Mouse (Mus musculus) skeletal muscle tissue, postnatal 0 days (tissue): ENCODE data around the gene Taar8a. TPM values are rescaled to one million over a fixed set of nuclear protein-coding genes. Genes with fewer than 3 reads are reported as not detected.

Experiments used
- polyA plus RNA-seq: library from polyadenylated mRNA; unstranded; fragments of >200 nt; fragmentation: Nextera tagmentation; extraction: Ambion mirVana; gene quantifications from 2 replicates; pipeline ENCODE4 v1.2.1, GENCODE M21; 2015

Taar8a gene
- polyA plus RNA-seq = not detected in 2 replicates

GRCm38 (mm10) chr10:24076200-24076599 lies at the start of gene Taar8a:
TSS of gene Taar8a (plus strand) at chr10:24076500.

GRCm38 (mm10) chr10:24026922-24027321 lies 49.4 kb upstream of the Taar8a start, which contains the start of gene Taar7d:
TSS of gene Taar7d (plus strand) at chr10:24027222.

GRCm38 (mm10) chr10:24037314-24037713 lies 39.0 kb upstream of the Taar8a start, which contains the start of gene Taar7e:
TSS of gene Taar7e (plus strand) at chr10:24037614.

GRCm38 (mm10) chr10:24049210-24049609 lies 27.1 kb upstream of the Taar8a start, which contains the start of gene Taar7f:
TSS of gene Taar7f (plus strand) at chr10:24049510.

GRCm38 (mm10) chr10:24092194-24092593 lies 15.9 kb downstream of the Taar8a start, which contains the start of gene Taar8b:
TSS of gene Taar8b (minus strand) at chr10:24092294.

GRCm38 (mm10) chr10:24101812-24102211 lies 25.5 kb downstream of the Taar8a start, which contains the start of gene Taar8c:
TSS of gene Taar8c (minus strand) at chr10:24101912.

GRCm38 (mm10) chr10:24109434-24109833 lies 33.1 kb downstream of the Taar8a start, which contains the start of gene Taar9:
TSS of gene Taar9 (minus strand) at chr10:24109534.

Other genes with a start within 250 kb of the Taar8a start
- gene Vnn3, start 225.0 kb upstream of the Taar8a start, polyA plus RNA-seq = 1.4 TPM in 1 of 2 replicates, not detected in the other
- gene Vnn1, start 181.8 kb upstream of the Taar8a start, polyA plus RNA-seq = 0.19 and 0.44 TPM in 2 replicates
- gene Taar1, start 156.1 kb upstream of the Taar8a start, polyA plus RNA-seq = not detected in 2 replicates
- gene Taar2, start 137.9 kb upstream of the Taar8a start, polyA plus RNA-seq = not detected in 2 replicates
- gene Taar3, start 126.9 kb upstream of the Taar8a start, polyA plus RNA-seq = not detected in 2 replicates
- not detected in 2 replicates for gene Taar4, start 116.0 kb upstream of the Taar8a start, polyA plus RNA-seq
- not detected in 2 replicates for gene Taar5, start 105.8 kb upstream of the Taar8a start, polyA plus RNA-seq
- not detected in 2 replicates for gene Taar6, start 90.9 kb upstream of the Taar8a start, polyA plus RNA-seq
- gene Taar7a, start 83.0 kb upstream of the Taar8a start, polyA plus RNA-seq = not detected in 2 replicates
- not detected in 2 replicates for gene Taar7b, start 76.6 kb upstream of the Taar8a start, polyA plus RNA-seq
- not detected in 2 replicates for gene Taar7d, start 49.3 kb upstream of the Taar8a start, polyA plus RNA-seq
- gene Taar7e, start 38.9 kb upstream of the Taar8a start, polyA plus RNA-seq = not detected in 2 replicates
- gene Taar7f, start 27.0 kb upstream of the Taar8a start, polyA plus RNA-seq = not detected in 2 replicates
- not detected in 2 replicates for gene Taar8b, start 15.8 kb downstream of the Taar8a start, polyA plus RNA-seq
- not detected in 2 replicates for gene Taar8c, start 25.4 kb downstream of the Taar8a start, polyA plus RNA-seq
- gene Taar9, start 33.0 kb downstream of the Taar8a start, polyA plus RNA-seq = not detected in 2 replicates
- 39.1 and 50.0 TPM in 2 replicates for gene Stx7, start 72.8 kb downstream of the Taar8a start, polyA plus RNA-seq
- 3.9 and 4.3 TPM in 2 replicates for gene Moxd1, start 147.0 kb downstream of the Taar8a start, polyA plus RNA-seq